Mouse (Mus musculus) hindbrain, embryonic 14.5 days (tissue): ENCODE results near the gene Sept4. TPM values are rescaled to one million over a fixed set of nuclear protein-coding genes. Genes with fewer than 3 reads are reported as not detected.

Source experiments
- ATAC-seq: fragments of 200-750 bp; cut with Nextera tagmentation; 2 replicates; pipeline ENCODE4 v1.8.0; 2017; ENCODE audit warnings: moderate number of reproducible peaks, mild to moderate bottlenecking, moderate TSS enrichment, moderate library complexity; ENCODE audit not compliant: low FRiP score
- DNase-seq: peaks from one replicate; pipeline ENCODE4 v3.0.0-alpha.2; 2015; ENCODE audit warnings: low spot score
- H3K27ac ChIP-seq: fragments of 300-500 bp; sonication (generic); 2 replicates; pipeline ENCODE4 v1.5.1; 2014; ENCODE audit warnings: mild to moderate bottlenecking, moderate library complexity
- H3K27me3 ChIP-seq: fragments of 300-500 bp; sonication (generic); 2 replicates; pipeline ENCODE4 v1.6.1; 2014; ENCODE audit warnings: mild to moderate bottlenecking, low read length, mixed read lengths; ENCODE audit not compliant: control insufficient read depth, insufficient read depth
- H3K36me3 ChIP-seq: fragments of 300-500 bp; sonication (generic); replicated peaks from 2 replicates; pipeline ENCODE4 v1.6.1; 2014; ENCODE audit not compliant: control insufficient read depth, insufficient read depth
- H3K4me1 ChIP-seq: fragments of 300-500 bp; sonication (generic); replicated peaks from 2 replicates; pipeline ENCODE4 v1.6.1; 2014; ENCODE audit warnings: antibody characterized with exemption, low read length, mixed read lengths; ENCODE audit not compliant: control insufficient read depth, insufficient read depth
- H3K4me2 ChIP-seq: fragments of 300-500 bp; sonication (generic); replicated peaks from 2 replicates; pipeline ENCODE4 v1.6.1; 2014; ENCODE audit warnings: mild to moderate bottlenecking, moderate library complexity
- H3K4me3 ChIP-seq: fragments of 300-500 bp; sonication (generic); replicated peaks from 2 replicates; pipeline ENCODE4 v1.5.1; 2014; ENCODE audit warnings: mild to moderate bottlenecking, low read length
- H3K9ac ChIP-seq: fragments of 300-500 bp; sonication (generic); 2 replicates; pipeline ENCODE4 v1.6.1; 2014
- H3K9me3 ChIP-seq: fragments of 300-500 bp; sonication (generic); 2 replicates; pipeline ENCODE4 v1.6.1; 2016; ENCODE audit warnings: low read length; ENCODE audit not compliant: control insufficient read depth
- WGBS: fragments of 180-500 bp; shearing (Covaris S2); extraction: QIAGEN DNeasy Blood & Tissue Kit; methylation state at CpG from one replicate; pipeline ENCODE4 v1.1.7; 2014; 5-methylcytosine and 5-hydroxymethylcytosine counted together
- polyA plus RNA-seq: library from polyadenylated mRNA; unstranded; fragments of >200 nt; fragmentation: Nextera tagmentation; extraction: Ambion mirVana; gene quantifications from 2 replicates; pipeline ENCODE4 v1.2.1, GENCODE M21; 2014

The Sept4 gene
- polyA plus RNA-seq, 1 experiment from 2014 or later, result 26.2 TPM

DNA sequence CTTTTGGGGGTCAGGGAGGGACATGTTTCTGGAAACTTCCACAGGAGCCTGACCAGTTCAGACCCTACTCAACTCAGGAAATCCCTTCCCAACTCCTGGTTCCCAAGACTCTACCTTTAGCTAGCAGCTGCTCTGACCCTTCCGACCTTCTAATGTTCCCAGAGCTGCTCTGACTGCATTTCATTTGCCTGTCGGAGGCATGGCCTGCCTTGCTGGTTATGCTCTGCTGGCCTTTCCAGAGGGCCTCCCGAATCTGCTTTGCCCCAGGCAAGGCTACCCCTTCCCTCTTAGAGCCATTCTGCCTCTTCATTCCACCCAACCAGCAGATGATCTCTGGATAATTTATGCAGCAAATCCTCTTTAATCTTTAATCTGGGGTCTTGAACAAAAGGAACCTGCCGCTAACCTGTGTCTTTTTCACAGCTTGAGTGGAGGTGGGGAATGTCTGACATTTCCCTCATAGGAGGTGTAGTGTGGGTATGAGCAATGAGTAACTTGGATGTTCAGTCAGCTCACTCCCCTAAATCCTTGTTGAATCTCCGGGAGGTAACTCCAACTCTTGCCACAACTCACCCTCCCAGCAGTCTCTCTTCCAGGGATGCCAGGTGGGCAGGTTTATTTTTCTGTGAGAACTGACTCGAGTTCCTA lies 9.0 kb downstream of the Sept4 start:
- DNase-seq (no peak), ATAC-seq (no peak)
- H3K36me3 ChIP-seq, result no peaks in the 10 kb centered on the region
- WGBS, result 16% methylated on average over 6 of the region's 6 CpGs
- no peaks in the 10 kb centered on the region for H3K27me3 ChIP-seq
- peak overlapping the region; percentile 72 for H3K9ac ChIP-seq
- H3K4me1 ChIP-seq, result peaks cover 9% of the 10 kb centered on the region
- H3K4me2 ChIP-seq, result peak overlapping the region; percentile 88
- peak overlapping the region; percentile 49 for H3K4me3 ChIP-seq
- no peaks in the 10 kb centered on the region for H3K9me3 ChIP-seq
- no peak overlapping the region for H3K27ac ChIP-seq

DNA sequence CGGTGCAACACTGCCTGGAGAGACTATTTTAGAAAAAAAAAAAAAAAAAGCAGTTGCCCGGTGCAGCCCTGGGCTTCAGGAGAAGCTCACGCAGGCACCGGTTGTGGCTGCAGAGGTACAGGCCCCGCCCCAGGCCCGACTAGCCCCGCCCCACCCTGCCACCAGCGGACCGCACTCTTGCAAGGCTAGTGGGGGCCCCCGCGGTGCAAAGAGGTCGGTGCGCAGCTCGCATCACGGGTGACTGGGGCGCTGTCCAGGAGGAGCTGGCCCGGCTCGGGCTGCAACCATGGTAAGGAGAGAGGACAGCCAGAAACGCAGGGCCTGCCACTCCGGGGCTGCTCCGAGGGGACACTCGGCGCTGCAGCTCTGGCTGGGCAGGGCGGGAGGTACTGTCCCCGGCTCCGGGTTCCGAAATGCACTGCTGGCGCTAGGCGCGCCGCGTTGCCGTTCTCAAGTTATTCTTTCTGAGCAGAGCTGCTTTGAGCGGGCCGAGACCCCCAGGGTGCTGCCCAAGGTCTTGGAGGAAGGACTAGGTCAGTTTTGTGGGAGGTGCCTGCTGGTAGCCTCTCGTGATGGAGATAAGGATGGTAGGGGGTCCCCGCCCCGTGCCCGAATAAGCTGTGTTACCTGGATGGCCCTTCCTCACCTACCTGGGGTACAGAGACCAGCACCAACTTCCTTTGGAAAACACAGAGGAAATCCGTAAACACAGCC lies 9.7 kb downstream of the Sept4 start:
- H3K9me3 ChIP-seq, result no peaks in the 10 kb centered on the region
- WGBS, result under 1% methylated on average over 40 of the region's 40 CpGs
- ATAC-seq, result peak; percentile 61; the same call in 1 of the 2 replicates
- peaks cover 9% of the 10 kb centered on the region for H3K4me1 ChIP-seq
- peak overlapping the region; percentile 49 for H3K4me3 ChIP-seq
- DNase-seq, result peak; percentile 45
- peak overlapping the region; percentile 72 for H3K9ac ChIP-seq
- H3K27ac ChIP-seq, result peak overlapping the region; percentile 7; the same call in 1 of the 2 replicates
- H3K27me3 ChIP-seq, result no peaks in the 10 kb centered on the region
- no peaks in the 10 kb centered on the region for H3K36me3 ChIP-seq
- H3K4me2 ChIP-seq, result peak overlapping the region; percentile 88

DNA sequence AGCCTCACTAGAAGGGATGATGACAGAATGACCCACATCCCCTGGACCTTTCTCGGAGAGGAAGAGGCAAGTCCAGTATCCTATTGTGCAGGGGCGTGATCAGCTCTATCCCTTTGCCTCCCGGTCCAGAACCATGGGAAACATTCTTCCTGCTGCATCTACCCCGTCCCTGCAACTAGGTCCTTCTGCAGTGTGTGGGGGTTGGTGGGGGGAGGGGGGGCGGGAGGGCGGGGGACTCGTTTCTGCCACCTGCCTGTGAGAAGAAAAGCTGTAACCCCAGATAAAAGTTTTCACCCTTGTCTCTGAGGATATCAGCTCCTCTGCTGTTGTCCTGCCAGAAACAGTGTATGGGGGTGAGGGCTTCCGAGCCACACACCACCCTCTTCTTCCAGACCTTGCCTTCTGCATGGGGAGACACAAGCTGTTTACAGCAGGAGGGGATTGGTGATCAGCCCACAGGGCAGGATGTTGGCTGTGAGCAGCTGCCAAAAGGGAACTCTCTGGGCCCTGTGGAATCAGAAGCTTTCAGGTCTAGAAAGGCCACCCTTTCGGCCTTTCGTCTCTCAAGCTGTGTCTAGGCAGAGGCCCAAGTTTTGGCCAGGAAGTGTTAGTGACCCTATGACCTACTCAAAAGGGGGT lies 10.4 kb downstream of the Sept4 start:
- 0 out of 2 replicates have a peak overlapping the region, but pooled peaks have one; percentile 7 for H3K27ac ChIP-seq
- H3K27me3 ChIP-seq, result no peaks in the 10 kb centered on the region
- peak overlapping the region; percentile 72 for H3K9ac ChIP-seq
- peak overlapping the region; percentile 88 for H3K4me2 ChIP-seq
- H3K9me3 ChIP-seq, result no peaks in the 10 kb centered on the region
- DNase-seq (peak; percentile 28), ATAC-seq (peak; percentile 46)
- no peaks in the 10 kb centered on the region for H3K36me3 ChIP-seq
- WGBS, result 12% methylated on average over 10 of the region's 10 CpGs
- peaks cover 9% of the 10 kb centered on the region for H3K4me1 ChIP-seq
- peak overlapping the region; percentile 49 for H3K4me3 ChIP-seq

- Histone ChIP-seq H3K4me2 (0 out of 2 replicates have a peak overlapping the region, but pooled peaks have one; percentile 10), H3K9ac (no peak overlapping the region), H3K27ac (no peak overlapping the region), H3K27me3 (no peaks in the 10 kb centered on the region), H3K4me1 (peaks cover 9% of the 10 kb centered on the region), H3K36me3 (no peaks in the 10 kb centered on the region), H3K4me3 (no peak overlapping the region), H3K9me3 (no peaks in the 10 kb centered on the region)
- no peak for ATAC-seq
- WGBS, result 23% methylated on average over 1 of the region's 1 CpGs
- no peak for DNase-seq
Measured at GRCm38 (mm10) chr11:87579713-87580112, 11.0 kb downstream of the Sept4 start.

DNA sequence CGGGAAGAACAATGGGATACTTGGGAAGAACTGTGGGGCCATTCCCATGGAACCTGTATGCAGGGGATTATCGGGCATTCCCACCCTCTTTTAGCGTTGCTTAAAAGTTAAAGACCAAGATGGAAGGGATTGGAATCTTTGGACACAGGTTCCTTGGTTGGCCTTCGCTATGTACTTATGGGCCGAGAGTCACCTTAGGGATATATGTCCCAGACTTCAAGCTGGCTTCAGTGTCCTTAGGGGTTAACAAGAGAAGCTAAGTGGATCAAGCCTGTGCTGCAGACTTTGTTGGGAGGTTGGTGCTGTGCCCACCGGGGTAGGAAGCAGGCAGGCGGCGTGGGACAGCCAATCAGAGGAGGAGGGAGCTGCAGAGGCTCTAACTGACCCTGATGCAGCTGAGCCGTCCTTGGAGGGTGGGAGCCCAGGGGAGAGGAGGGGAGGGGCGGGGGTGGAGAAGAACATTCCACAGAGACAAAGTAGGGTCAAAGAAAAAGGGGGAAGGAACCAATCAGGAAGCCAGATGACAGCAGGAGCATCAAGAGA lies 11.9 kb downstream of the Sept4 start:
- no peak overlapping the region for H3K9ac ChIP-seq
- H3K36me3 ChIP-seq, result no peaks in the 10 kb centered on the region
- no peak overlapping the region for H3K4me2 ChIP-seq
- no peak overlapping the region for H3K27ac ChIP-seq
- H3K9me3 ChIP-seq, result no peaks in the 10 kb centered on the region
- DNase-seq, result no peak
- no peak for ATAC-seq
- peaks cover 9% of the 10 kb centered on the region for H3K4me1 ChIP-seq
- no peak overlapping the region for H3K4me3 ChIP-seq
- WGBS, result 43% methylated on average over 9 of the region's 10 CpGs
- no peaks in the 10 kb centered on the region for H3K27me3 ChIP-seq

GRCm38 (mm10) chr11:87581161-87581865 lies 12.6 kb downstream of the Sept4 start:
- no peaks in the 10 kb centered on the region for H3K36me3 ChIP-seq
- H3K9me3 ChIP-seq, result no peaks in the 10 kb centered on the region
- no peak overlapping the region for H3K4me3 ChIP-seq
- ATAC-seq (no peak), DNase-seq (no peak)
- no peak overlapping the region for H3K4me2 ChIP-seq
- H3K4me1 ChIP-seq, result peaks cover 9% of the 10 kb centered on the region
- H3K27ac ChIP-seq, result no peak overlapping the region
- H3K9ac ChIP-seq, result no peak overlapping the region
- no peaks in the 10 kb centered on the region for H3K27me3 ChIP-seq
- 84% methylated on average over 12 of the region's 12 CpGs for WGBS

GRCm38 (mm10) chr11:87581933-87582710 lies 13.4 kb downstream of the Sept4 start:
- Histone ChIP-seq H3K4me3 (no peak overlapping the region), H3K4me1 (peaks cover 9% of the 10 kb centered on the region), H3K9me3 (no peaks in the 10 kb centered on the region), H3K27me3 (no peaks in the 10 kb centered on the region), H3K4me2 (no peak overlapping the region), H3K36me3 (no peaks in the 10 kb centered on the region), H3K27ac (no peak overlapping the region), H3K9ac (no peak overlapping the region)
- DNase-seq (no peak), ATAC-seq (no peak)
- 86% methylated on average over 8 of the region's 8 CpGs for WGBS

DNA sequence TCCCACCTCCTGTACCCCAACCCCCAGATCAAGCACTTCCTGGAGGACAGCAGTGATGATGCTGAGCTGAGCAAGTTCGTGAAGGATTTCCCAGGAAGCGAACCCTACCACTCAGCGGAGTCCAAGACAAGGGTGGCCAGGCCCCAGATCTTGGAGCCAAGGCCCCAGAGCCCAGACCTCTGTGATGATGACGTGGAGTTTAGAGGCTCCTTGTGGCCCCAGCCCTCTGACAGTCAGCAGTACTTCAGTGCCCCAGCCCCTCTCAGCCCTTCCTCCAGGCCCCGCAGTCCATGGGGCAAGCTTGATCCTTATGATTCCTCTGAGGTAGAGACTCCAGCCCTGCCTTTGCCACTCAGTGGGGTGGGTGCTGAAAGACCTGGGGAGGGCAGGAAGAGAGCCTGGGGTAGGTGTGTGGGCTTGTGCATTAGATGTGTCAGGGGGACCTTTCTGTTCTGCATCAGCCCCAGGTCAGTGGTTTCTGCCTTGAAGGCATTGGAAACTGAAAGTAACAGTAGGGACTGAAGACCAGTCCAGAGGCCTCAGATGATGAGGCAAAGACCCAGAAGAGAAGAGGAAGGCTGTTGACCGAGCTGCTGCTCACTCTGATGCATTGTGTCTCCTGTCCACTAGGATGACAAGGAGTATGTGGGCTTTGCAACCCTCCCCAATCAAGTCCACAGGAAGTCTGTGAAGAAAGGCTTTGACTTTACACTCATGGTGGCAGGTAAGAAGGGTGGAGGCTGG lies 14.8 kb downstream of the Sept4 start:
- H3K4me3 ChIP-seq, result no peak overlapping the region
- H3K4me2 ChIP-seq, result no peak overlapping the region
- no peak for ATAC-seq
- 81% methylated on average over 6 of the region's 6 CpGs for WGBS
- H3K36me3 ChIP-seq, result no peaks in the 10 kb centered on the region
- H3K9me3 ChIP-seq, result no peaks in the 10 kb centered on the region
- no peak for DNase-seq
- no peaks in the 10 kb centered on the region for H3K4me1 ChIP-seq
- no peak overlapping the region for H3K9ac ChIP-seq
- no peak overlapping the region for H3K27ac ChIP-seq
- no peaks in the 10 kb centered on the region for H3K27me3 ChIP-seq
